Mouse (Mus musculus): ENCODE measurements around the gene Snap25. TPM values are rescaled to one million over a fixed set of nuclear protein-coding genes. Genes with fewer than 3 reads are reported as not detected.

The Snap25 gene
- polyA plus RNA-seq, 1 experiment from 2014 or later, result 162 TPM

GRCm38 (mm10) chr2:136682146-136682860, 30.9 kb upstream of the Snap25 start:
- H3K4me3 ChIP-seq, result no peak overlapping the region
- H3K4me2 ChIP-seq, result no peak overlapping the region
- WGBS, result 61% methylated on average over 11 of the region's 11 CpGs
- H3K9me3 ChIP-seq, result no peaks in the 10 kb centered on the region
- peaks cover 24% of the 10 kb centered on the region for H3K4me1 ChIP-seq
- H3K36me3 ChIP-seq (replicated peaks), result no peaks in the 10 kb centered on the region
- no peak overlapping the region for H3K27ac ChIP-seq
- no peak overlapping the region for H3K9ac ChIP-seq
- no peaks in the 10 kb centered on the region for H3K27me3 ChIP-seq (replicated peaks)
- ATAC-seq (replicated peaks), result no peak

GRCm38 (mm10) chr2:136686195-136686594, 27.1 kb upstream of the Snap25 start:
- ATAC-seq (replicated peaks), result no peak
- WGBS, result 56% methylated on average over 3 of the region's 3 CpGs
- Histone ChIP-seq H3K27ac (no peak overlapping the region), H3K36me3 (replicated peaks) (no peaks in the 10 kb centered on the region), H3K27me3 (replicated peaks) (no peaks in the 10 kb centered on the region), H3K4me3 (no peak overlapping the region), H3K4me1 (no peaks in the 10 kb centered on the region), H3K9me3 (no peaks in the 10 kb centered on the region), H3K9ac (no peak overlapping the region), H3K4me2 (no peak overlapping the region)

GRCm38 (mm10) chr2:136687316-136687715, 25.9 kb upstream of the Snap25 start:
- Histone ChIP-seq H3K4me2 (no peak overlapping the region), H3K27me3 (replicated peaks) (no peaks in the 10 kb centered on the region), H3K4me3 (no peak overlapping the region), H3K4me1 (no peaks in the 10 kb centered on the region), H3K9ac (no peak overlapping the region), H3K9me3 (no peaks in the 10 kb centered on the region), H3K27ac (no peak overlapping the region), H3K36me3 (replicated peaks) (no peaks in the 10 kb centered on the region)
- 86% methylated on average over 4 of the region's 4 CpGs for WGBS
- no peak for ATAC-seq (replicated peaks)

GRCm38 (mm10) chr2:136689476-136689875, 23.8 kb upstream of the Snap25 start:
- Histone ChIP-seq H3K4me1 (no peaks in the 10 kb centered on the region), H3K9me3 (no peaks in the 10 kb centered on the region), H3K4me3 (no peak overlapping the region), H3K27me3 (replicated peaks) (no peaks in the 10 kb centered on the region), H3K36me3 (replicated peaks) (no peaks in the 10 kb centered on the region), H3K27ac (no peak overlapping the region), H3K4me2 (no peak overlapping the region), H3K9ac (no peak overlapping the region)
- ATAC-seq (replicated peaks), result no peak
- WGBS, result 81% methylated on average over 4 of the region's 4 CpGs

- ATAC-seq (replicated peaks), result no peak
- Histone ChIP-seq H3K4me1 (no peaks in the 10 kb centered on the region), H3K9me3 (no peaks in the 10 kb centered on the region), H3K27ac (no peak overlapping the region), H3K27me3 (replicated peaks) (no peaks in the 10 kb centered on the region), H3K4me3 (no peak overlapping the region), H3K9ac (no peak overlapping the region), H3K36me3 (replicated peaks) (no peaks in the 10 kb centered on the region), H3K4me2 (no peak overlapping the region)
- WGBS, result 78% methylated on average over 1 of the region's 1 CpGs
These were observed 21.6 kb upstream of the Snap25 start for GRCm38 (mm10) chr2:136691681-136692080.

- no peak overlapping the region for H3K4me3 ChIP-seq
- no peaks in the 10 kb centered on the region for H3K4me1 ChIP-seq
- H3K4me2 ChIP-seq, result no peak overlapping the region
These were observed 13.6 kb upstream of the Snap25 start for GRCm38 (mm10) chr2:136699429-136700227.

GRCm38 (mm10) chr2:136703376-136703775, 9.9 kb upstream of the Snap25 start:
- 68% methylated on average over 2 of the region's 2 CpGs for WGBS
- H3K9me3 ChIP-seq, result no peaks in the 10 kb centered on the region
- no peak overlapping the region for H3K9ac ChIP-seq
- no peak overlapping the region for H3K4me3 ChIP-seq
- H3K27me3 ChIP-seq (replicated peaks), result no peaks in the 10 kb centered on the region
- ATAC-seq (replicated peaks), result no peak
- H3K4me2 ChIP-seq, result no peak overlapping the region
- no peak overlapping the region for H3K27ac ChIP-seq
- H3K36me3 ChIP-seq (replicated peaks), result no peaks in the 10 kb centered on the region
- H3K4me1 ChIP-seq, result no peaks in the 10 kb centered on the region

More at GRCm38 (mm10) chr2:136699429-136700227, 13.6 kb upstream of the Snap25 start:
- ATAC-seq (replicated peaks), result no peak
- Histone ChIP-seq H3K9ac (no peak overlapping the region), H3K27ac (no peak overlapping the region), H3K36me3 (replicated peaks) (no peaks in the 10 kb centered on the region), H3K9me3 (no peaks in the 10 kb centered on the region), H3K27me3 (replicated peaks) (no peaks in the 10 kb centered on the region)
- WGBS, result 78% methylated on average over 3 of the region's 3 CpGs

- Histone ChIP-seq H3K9me3 (no peaks in the 10 kb centered on the region), H3K4me3 (no peak overlapping the region), H3K4me2 (peak overlapping the region; percentile 77), H3K9ac (no peak overlapping the region), H3K27me3 (replicated peaks) (no peaks in the 10 kb centered on the region), H3K36me3 (replicated peaks) (no peaks in the 10 kb centered on the region), H3K27ac (no peak overlapping the region), H3K4me1 (peaks cover 24% of the 10 kb centered on the region)
- 26% methylated on average over 3 of the region's 3 CpGs for WGBS
- no peak for ATAC-seq (replicated peaks)
These were observed 2.1 kb upstream of the Snap25 start for GRCm38 (mm10) chr2:136711155-136711554.

- ATAC-seq (replicated peaks), result peak; percentile 43
- no peaks in the 10 kb centered on the region for H3K36me3 ChIP-seq (replicated peaks)
- WGBS, result 4% methylated on average over 28 of the region's 28 CpGs
- H3K9me3 ChIP-seq, result no peaks in the 10 kb centered on the region
- H3K9ac ChIP-seq, result peak overlapping the region; percentile 89; the same call in 1 of the 2 replicates
- peaks cover 27% of the 10 kb centered on the region for H3K4me1 ChIP-seq
- peak overlapping the region; percentile 77 for H3K4me2 ChIP-seq
- peak overlapping the region; percentile 91 for H3K27ac ChIP-seq
- H3K4me3 ChIP-seq, result peak overlapping the region; percentile 92
- H3K27me3 ChIP-seq (replicated peaks), result no peaks in the 10 kb centered on the region
These were observed 1.4 kb upstream of the Snap25 start for GRCm38 (mm10) chr2:136711746-136712440.

- WGBS, result under 1% methylated on average over 13 of the region's 13 CpGs
- peak; percentile 40 for ATAC-seq (replicated peaks)
- H3K27ac ChIP-seq, result peak overlapping the region; percentile 91
- H3K4me3 ChIP-seq, result peak overlapping the region; percentile 92
- H3K36me3 ChIP-seq (replicated peaks), result no peaks in the 10 kb centered on the region
- peak overlapping the region; percentile 89; the same call in 1 of the 2 replicates for H3K9ac ChIP-seq
- H3K4me1 ChIP-seq, result peaks cover 27% of the 10 kb centered on the region
- H3K27me3 ChIP-seq (replicated peaks), result no peaks in the 10 kb centered on the region
- no peaks in the 10 kb centered on the region for H3K9me3 ChIP-seq
- peak overlapping the region; percentile 77 for H3K4me2 ChIP-seq
These were observed 725 bp upstream of the Snap25 start for GRCm38 (mm10) chr2:136712441-136713015.

- Histone ChIP-seq H3K27me3 (replicated peaks) (no peaks in the 10 kb centered on the region), H3K9ac (peak overlapping the region; percentile 89), H3K36me3 (replicated peaks) (no peaks in the 10 kb centered on the region), H3K27ac (peak overlapping the region; percentile 91), H3K4me3 (peak overlapping the region; percentile 92), H3K9me3 (no peaks in the 10 kb centered on the region), H3K4me2 (peak overlapping the region; percentile 77), H3K4me1 (peaks cover 27% of the 10 kb centered on the region)
- ATAC-seq (replicated peaks), result peak; percentile 75
- WGBS, result under 1% methylated on average over 22 of the region's 22 CpGs
These were observed 757 bp downstream of the Snap25 start for GRCm38 (mm10) chr2:136714008-136714411.

- Histone ChIP-seq H3K9me3 (no peaks in the 10 kb centered on the region), H3K4me1 (peaks cover 27% of the 10 kb centered on the region), H3K9ac (peak overlapping the region; percentile 8; the same call in 1 of the 2 replicates), H3K27ac (no peak overlapping the region), H3K4me3 (peak overlapping the region; percentile 24), H3K27me3 (replicated peaks) (no peaks in the 10 kb centered on the region), H3K36me3 (replicated peaks) (no peaks in the 10 kb centered on the region), H3K4me2 (peak overlapping the region; percentile 45)
- 55% methylated on average over 5 of the region's 5 CpGs for WGBS
- ATAC-seq (replicated peaks), result no peak
These were observed 2.3 kb downstream of the Snap25 start for GRCm38 (mm10) chr2:136715531-136715930.

Data from midbrain, embryonic 15.5 days (tissue).